Mouse (Mus musculus): ENCODE results near the gene Parvb.
"Not testable (repeated sequence)": the region's sequence is repeated elsewhere in the genome, so short reads cannot be mapped to it uniquely, and the experiment has no call there.

Gene Parvb

DNA sequence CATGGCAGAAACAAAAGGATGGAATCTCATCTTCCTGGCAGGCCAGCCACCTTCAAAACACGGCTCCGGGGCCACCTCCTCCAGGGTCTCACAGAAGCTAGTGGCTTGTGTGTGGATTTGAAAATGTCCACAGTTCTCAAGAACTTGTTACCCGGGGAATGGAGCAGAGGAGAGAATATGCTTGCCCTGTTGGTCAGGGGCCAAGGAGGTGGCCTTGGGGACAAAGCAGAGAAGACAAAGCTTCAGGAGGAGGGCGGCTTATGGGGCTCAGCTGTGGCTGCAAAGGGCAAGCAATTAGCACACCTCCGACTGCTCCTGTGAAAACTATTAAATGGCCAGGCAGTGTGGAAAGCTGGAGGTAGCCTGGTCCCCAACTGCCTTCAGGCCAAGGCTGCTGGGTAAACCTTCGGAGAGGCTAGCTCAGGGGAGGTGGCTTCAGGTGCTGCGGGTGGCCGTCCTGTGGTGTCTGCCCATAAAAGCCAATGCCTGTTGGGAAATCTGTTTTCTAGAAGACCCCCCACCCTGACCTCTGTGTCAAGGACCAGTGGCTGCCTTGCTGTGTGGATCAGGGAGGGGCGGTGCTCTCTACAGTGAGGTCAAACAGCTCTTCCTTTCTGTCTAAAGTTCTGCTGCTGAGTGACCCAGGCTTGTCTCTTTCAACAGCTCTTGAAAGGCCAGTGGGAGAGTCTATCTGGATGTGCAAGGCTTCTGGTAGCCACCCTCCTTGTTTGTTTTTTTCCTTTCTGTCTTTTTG, 26.9 kb downstream of the Parvb start:
- DNase-seq (ENCODE audit: low read depth): no peak

DNA sequence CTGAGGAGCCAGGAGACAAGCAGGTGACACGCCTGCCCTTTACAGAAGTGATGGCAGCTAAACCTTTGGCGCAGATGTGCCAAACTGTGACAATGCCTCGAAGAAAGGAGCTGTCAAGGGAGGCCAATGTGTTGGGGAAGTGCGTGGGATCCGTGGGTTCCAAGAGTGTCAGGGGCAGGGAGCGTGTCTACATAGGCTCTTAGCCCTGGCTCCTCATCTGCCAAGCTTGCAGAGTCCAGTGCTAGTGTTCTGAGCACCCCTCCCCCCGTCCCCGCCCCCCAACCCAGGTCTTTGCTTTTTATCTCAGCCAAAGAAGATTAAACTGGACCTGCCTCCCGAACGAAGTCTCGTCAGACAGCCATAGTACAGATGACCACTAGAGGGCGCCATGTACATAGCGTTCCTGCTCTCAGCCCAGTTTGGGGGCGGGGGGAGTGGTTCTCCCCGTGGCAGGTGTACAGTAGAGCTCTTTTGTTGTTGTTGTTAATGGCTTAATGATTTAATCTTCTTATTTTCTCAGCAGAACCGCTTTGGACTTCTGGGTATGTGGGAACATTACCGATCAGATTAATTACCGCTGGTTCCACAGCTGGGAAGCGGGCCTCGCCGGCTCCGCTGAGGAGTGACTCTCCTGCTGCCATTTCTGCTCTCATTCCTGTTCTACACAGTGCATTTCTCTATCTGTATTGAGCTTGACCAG, 28.4 kb downstream of the Parvb start:
- DNase-seq (ENCODE audit: low read depth): peak; percentile 42

DNA sequence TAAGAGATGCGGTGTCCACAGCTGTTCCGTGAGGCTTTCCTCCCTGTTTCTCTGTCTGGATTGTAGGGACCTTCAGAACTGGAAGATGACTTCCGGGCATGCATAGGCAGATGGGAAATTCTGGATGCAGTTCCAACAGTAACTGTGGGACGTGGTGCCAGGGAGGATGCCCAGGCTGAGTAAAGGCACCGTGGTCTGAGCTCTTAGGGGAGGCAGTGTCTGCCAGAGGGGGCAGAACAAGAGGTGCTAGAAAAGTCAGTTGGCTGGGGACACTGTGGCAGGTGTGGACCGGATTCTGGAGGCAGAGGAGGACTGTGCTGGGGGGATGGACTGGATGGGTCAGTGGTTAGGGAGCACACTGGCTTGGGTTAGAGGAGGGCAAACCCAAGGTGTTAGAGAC, 30.8 kb downstream of the Parvb start:
- DNase-seq (ENCODE audit: low read depth): no peak

DNA sequence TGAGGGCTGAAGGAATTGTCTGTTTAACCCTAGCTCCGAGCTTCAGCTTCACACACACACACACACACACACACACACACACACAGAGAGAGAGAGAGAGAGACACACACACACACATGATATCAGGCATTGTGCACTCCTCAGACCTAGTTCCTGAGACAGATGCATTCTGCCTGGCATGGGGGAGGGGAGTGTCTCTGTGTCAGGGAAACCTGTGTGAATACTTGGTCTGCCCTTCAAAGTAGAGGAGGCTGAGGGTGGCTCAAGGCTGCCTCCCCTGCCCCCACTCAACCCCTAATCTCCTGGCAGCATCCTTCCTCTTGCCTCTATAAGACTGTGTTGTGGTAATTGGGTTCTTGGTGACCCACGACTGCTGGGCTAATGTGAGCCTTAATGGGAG, 31.7 kb downstream of the Parvb start:
- no peak for DNase-seq (ENCODE audit: low read depth)

DNA sequence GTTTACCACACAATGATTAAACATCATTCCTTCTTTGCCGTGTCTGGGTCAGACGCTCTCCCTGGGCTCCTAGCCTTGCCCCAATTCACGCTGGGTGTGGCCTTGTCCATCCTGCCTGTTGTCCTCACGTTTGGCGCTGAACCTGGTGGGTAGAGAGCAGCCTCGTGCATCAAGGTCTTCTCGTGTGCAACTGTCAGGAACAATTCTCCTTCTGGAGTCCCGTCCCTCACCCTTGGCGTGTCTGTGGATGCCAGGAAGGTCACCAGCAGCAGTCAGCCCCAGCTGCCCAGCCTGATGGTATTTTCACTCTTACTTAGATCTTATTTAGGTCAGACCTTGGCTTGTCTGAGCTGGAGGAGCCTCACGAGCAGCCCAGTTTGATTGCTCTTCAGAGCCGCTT, 33.3 kb downstream of the Parvb start:
- DNase-seq (ENCODE audit: low read depth): no peak

DNA sequence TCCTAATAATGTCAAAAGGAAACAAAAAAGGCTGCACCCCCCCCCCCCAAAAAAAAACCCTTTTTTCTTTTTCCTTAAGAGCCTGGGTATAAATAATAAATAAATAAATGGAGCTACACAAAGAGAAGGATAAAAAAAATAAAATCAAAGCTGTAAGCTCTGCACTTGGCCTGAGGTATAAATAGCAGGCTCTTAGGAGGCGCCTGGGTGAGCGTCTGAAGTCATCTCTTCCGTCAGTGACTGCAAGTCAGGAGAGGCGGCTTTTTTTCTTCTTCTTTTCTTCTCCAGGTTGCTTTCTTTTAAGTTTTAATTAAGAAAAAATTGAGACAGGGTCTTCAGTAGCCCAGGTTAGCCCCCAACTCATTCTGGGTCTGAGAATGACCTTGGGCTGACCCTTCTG, 34.4 kb downstream of the Parvb start:
- no peak for DNase-seq (ENCODE audit: low read depth)

DNA sequence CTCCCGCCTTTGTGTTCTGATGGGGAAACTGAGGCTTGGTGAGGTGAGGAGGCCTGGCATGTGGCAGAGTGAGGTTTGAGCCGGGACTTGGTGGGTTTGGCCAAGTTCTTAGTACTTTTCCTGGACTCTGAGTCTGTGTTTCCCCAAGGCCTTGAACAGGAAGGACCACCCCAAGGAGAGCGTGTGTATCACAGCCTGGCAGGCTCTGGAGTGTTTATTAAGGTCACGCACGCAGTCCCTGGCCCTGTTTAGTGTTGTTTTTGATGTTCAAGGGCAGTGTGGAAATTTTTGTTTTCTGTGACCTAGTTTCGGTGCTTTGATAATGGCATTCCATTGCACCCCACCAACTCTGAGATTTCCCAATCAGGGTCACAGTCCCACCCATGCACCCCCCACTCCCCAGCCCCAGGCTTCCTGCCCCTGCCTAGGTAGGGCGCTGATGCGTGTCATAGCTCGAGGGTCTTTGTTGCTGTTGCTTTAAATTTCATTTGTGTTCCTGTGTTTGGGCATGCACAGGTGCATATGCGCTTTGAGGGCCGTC, 35.9 kb downstream of the Parvb start:
- no peak for DNase-seq (ENCODE audit: low read depth)

DNA sequence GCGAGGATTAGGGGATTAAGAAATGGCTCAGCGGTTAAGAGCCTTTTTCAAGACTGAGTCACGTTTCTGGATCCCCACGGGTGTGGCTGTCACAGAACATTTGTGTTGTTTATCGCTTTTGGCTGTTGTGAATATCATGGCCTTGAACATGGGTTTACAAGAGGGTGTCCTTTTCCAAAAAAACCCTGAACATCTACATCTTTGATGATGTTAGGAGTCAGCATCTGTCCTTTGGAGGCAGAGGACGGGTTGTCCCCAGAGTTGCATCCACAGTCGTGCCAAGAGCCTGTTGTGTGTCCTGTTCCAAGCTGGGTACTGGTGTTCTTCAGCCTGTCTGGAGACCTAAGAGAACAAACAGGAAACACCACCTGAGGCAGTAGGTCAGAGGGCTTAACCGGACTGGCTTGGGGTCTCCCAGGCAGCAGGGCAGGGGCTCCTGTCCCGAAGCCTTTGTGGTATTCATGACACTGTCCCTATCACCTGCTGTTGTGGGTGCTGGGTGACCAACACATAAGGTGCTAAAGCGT, 37.3 kb downstream of the Parvb start:
- DNase-seq (ENCODE audit: low read depth): no peak

DNA sequence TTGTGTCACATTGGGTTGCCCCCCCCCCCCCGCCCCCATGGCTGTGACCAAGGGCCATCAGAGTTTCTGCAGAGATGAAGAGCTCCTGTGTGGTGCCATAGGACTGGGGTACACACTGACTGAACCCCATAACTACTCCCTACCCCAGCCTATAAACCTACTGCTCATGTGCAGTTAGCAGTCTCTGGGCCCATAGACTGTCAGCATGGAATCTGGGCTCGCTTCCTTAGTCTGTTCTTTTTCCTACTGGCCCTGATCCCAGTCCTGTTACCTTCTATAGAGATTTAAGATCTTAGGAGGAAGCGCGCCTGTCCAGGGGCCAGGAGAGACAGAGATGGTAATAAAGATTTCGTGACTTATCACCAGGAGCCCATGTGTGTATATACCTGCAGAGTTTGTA, 38.2 kb downstream of the Parvb start:
- DNase-seq (ENCODE audit: low read depth): no peak

DNA sequence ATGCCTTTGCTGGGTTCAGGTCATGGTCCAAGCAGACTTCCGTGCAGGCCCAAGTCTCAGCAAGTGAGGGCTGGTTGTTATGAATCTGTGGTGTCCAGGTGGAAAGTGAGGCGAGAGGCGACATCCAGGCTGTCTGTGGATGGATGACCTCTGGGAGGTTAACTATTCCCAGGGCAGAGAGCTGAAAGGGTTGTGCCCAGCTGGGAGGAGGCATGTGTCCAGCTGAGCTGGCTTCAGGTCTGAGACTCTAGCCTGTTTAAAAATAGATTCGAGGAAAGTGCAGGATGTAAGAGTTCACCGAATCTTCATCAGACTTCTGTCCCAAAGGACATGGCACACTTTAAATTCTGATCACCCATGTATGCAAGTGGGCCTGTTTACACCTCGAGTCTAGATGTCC, 38.6 kb downstream of the Parvb start:
- no peak for DNase-seq (ENCODE audit: low read depth)

DNA sequence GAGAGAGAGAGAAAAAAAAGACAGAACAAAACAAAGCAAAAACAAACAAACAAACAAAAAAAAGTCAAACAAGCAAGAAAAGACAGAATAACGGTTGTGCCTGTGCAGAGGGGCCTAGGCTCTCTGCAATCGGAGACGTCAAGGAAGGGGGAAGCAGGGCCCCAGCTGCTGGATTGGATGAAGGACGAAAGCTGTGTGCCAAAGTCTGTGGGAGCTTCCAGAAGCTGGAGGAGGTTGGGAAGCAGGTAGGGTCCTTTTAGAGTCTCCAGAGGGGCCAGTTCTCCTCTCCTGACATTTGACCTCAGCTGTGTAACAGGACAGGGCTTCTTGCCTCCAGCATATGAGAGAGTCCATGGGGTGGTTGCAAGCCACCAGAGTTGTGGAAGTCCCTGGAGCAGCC, 44.2 kb downstream of the Parvb start:
- no peak for DNase-seq (ENCODE audit: low read depth)

DNA sequence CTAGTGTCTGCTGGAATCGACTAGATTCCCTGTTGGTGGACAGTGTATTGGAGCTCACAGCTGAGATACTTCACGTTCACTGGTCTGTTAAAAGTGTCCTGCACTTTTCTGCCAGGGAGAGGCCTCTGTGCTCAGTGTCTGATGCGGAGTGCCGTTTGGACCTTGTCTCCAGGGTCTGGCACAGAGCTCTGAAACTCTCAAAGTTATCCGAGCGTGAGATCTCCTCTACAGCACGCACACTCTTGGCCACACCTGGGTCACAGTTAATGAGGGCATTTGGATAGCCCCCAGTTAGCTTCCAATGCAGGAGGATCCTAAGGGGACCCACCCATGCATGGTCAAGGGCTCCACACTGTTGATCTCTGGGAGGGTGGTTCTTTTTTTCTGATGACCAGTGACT, 46.2 kb downstream of the Parvb start:
- DNase-seq (ENCODE audit: low read depth): no peak

DNA sequence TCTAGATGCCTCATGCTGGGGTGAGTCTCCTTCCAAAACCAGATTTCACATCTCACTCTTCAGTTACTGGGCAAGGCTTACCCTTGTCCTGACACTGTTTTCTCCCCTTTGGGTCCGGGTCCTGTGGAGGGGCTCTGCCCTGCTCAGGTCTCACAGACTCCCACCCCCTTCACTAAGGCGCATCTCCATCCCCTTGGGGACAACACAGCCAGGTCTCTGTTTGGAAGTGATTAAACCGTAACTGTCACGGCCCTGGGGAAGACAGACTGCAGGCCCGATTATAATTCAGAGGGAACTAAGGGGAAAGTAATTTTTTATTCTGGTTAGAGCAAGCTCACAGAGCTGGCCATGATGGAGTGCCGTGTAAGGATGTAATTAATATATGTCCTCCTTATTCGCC, 46.8 kb downstream of the Parvb start:
- DNase-seq (ENCODE audit: low read depth): no peak

DNA sequence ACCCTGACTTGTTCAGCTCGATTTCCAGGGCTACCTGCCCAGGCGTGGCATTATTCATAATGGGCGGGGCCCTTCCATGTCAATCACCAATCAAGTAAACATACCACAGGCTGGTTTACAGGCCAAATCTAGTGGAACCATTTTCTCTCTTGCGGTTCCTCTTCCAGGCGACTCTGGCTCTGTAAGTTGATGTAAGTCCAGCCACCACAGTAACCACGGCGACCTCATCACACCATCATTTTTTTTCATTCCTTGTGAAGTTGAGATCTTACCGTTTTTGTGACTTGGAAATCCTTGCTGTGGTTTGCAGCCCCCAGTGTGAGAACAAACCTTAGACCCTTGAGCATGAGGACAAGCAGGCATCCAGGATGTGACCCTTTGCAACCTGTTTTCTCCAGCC, 48.5 kb downstream of the Parvb start:
- no peak for DNase-seq (ENCODE audit: low read depth)

DNA sequence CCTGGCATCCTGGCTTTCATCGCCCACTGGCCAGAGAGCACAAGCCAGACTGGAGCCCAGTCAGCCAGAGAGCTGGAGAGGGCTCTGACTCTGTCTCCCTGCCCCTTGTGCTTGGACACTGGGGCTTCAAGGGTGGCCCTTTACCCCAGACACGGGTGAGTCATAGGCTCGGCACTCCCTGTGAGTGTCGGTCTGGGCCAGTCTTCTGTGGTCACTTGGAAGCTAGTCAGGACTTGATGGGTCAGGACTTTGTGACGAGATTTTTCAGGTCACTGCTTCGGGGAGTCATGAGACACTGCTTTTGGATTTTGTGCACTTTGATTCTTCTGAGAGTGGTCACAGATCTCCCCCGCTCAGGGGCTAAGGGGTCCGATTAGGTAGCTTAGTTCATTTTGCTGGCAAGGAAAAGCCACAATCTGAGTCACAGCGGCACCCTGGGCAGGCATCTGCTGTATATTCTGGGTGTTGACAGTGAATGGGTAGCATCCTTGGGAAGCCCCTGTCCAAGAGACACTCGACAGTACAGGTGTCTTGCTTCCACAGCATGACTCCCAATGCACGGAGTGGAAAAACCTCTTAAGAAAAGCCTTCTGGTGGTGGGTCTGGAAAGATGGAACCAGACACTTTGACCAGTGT, 49.0 kb downstream of the Parvb start:
- DNase-seq (ENCODE audit: low read depth): no peak

DNA sequence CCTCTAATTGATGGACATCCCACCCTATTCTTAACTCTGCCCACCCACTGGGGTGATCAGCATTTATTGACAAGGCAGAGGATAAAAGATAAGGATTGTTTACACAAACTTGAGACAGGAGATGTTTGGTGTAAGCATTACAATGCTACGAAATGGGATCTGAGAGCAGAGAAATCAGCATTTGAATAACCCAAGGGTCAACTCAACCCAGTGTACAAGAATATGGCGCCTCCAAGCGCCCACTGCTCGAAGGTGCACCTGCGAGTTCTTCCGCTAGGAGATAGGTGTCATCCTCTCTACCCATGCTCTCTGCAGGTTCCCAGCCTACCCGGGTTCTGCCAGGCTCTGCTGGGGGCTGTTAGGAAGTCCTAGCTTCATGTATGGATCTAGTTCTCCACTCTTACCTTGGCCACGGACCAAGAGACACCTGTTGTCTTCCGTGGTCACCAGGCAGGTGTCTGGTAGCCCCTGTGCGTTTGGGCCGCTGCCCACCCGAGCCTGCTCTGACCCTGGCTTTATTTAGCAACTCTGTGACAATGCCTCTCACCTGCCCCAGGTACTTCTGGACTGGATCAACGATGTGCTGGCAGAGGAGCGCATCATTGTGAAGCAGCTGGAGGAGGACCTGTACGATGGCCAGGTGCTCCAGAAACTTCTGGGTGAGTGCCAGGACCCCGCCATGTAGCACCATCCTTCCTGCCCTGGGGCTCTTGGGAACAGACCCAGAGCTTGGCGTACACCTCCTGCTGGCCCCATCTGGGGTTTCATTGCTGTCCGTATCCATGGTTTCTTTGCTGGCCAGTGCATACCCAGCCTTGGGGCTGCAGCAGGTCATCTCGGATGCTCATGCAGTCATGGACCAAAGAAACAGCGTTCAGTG, 50.6 kb downstream of the Parvb start:
- DNase-seq (ENCODE audit: low read depth): no peak

DNA sequence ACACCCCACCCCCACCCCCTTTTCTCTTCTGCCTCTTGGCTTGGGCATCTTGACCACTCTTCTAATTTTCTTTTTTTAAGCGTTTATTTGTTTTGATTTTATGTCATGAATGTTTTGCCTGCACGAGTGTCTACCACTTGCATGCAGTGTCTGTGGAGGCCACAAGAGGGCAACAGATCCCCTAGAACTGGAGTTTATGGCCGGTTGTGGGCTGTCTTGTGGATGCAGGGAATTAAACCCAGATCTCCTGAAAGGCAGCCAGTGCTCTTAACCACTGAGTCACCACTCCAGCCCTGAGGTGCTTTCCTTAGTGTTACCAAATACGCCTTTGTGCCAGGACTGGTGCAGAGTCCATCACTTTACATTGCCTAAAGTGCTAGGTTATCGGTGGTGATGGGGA, 52.2 kb downstream of the Parvb start:
- DNase-seq (ENCODE audit: low read depth): peak; percentile 43

DNA sequence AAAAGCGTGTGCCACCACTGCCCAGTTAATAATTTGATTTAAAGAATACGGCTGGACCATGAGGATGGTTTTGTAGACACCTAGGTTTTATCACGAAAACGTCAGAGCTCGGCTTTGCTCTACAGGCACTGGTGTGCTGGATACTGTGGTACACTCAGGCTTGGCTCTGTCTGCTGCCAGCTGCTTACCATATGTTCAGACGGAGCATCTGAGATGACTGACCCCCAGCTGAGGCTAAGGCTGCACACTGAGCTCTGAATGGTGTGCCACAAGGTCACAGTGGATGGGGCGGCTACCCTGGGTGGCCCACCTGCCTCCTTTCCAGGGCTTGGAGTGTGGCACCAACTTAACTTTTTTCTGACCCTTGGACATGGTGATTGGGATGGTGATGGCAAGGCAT, 53.6 kb downstream of the Parvb start:
- no peak for DNase-seq (ENCODE audit: low read depth)

DNA sequence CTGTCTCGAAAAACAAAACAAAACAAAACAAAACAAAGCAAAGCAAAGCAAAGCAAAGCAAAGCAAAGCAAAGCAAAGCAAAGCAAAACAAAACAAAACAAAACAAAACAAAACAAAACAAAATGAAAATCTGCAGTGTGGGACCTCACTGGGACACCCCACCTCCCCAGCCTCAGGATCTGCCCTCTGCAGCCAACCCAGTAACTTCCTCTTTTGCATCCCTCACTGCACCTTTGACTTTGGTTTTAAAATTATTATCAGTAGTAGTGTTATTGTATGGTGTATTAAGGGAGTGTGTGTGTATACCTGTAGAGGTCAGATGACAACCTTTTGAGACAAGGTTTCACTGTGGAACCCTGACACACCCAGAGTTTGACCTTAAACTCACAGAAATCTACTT, 57.1 kb downstream of the Parvb start:
- DNase-seq (ENCODE audit: low read depth): not testable (repeated sequence)

DNA sequence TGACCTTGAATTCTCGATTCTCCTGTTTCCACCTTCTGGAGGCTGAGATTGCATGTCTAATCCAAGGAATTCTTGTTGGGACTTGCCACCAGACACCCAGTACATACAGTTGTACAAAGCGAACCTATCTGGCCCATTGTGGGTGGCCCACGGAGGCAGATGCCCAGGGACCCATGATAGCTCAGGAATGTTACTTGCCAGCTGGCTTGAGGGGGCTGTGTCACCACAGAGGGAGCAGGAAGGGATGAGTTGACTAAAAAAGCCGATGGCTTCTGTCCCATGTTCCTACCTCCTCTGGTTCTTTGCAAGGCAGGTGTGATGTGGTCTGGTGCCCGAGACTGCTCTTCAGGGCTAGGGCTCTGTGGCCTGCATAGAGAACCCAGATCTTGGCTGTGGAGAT, 59.3 kb downstream of the Parvb start:
- no peak for DNase-seq (ENCODE audit: low read depth)

DNA sequence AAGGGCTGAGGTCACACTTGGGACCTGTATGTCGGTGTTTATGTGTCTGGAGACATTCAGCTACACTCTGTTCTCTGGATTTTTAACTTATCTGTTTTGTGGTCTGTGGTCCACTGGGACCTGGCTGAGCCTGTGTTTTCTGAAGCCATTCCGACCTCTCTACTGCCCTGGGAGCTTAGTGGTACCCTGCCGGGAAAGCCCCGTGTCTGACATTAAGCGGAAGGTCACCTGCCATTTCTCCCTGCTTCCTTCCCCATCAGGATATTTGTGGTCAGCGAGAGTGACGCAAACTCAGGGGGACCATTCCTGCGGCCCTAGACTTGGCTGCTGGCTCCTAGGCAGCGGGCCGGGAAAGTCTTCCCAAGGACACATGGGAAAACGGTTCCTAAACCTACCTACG, 61.7 kb downstream of the Parvb start:
- DNase-seq (ENCODE audit: low read depth): no peak

DNA sequence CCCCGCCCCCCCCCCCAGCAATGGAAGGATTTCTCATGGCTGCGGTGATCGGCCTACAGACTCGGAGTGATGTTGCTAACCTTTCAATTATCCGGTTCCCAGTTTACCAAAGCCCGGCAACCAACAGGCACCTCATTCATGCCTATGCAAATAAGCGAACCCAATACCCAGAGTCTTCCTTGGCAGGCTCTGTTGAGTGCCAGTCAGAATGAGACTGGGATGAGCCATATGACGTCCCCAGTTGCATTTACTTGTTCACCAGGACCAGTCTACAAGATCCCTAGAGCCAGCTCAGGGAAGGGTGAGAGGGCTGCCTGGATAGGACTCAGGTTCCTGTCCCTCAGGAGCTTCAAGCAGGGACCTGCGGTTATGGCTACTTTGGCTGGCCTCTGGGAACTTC, 62.5 kb downstream of the Parvb start:
- DNase-seq (ENCODE audit: low read depth): no peak

Data from c-Kit-positive CD71-negative TER-119-negative erythroid progenitor cells, embryonic 14.5 days (primary cell).